Mouse (Mus musculus) hindbrain, postnatal 0 days (tissue): ENCODE results near the gene Selenop. TPM values are rescaled to one million over a fixed set of nuclear protein-coding genes. Genes with fewer than 3 reads are reported as not detected.

Source experiments
- ATAC-seq: fragments of 200-750 bp; cut with Nextera tagmentation; 2 replicates; pipeline ENCODE4 v1.8.0; 2017; ENCODE audit warnings: mild to moderate bottlenecking, moderate TSS enrichment, moderate library complexity
- DNase-seq: peaks from one replicate; pipeline ENCODE4 v3.0.0-alpha.2; 2015; ENCODE audit warnings: low spot score
- H3K27ac ChIP-seq: fragments of 300-500 bp; sonication (generic); 2 replicates; pipeline ENCODE4 v1.5.1; 2014; ENCODE audit warnings: mild to moderate bottlenecking
- H3K27me3 ChIP-seq: fragments of 300-500 bp; sonication (generic); 2 replicates; pipeline ENCODE4 v1.6.1; 2014; ENCODE audit warnings: low read length, mixed read lengths; ENCODE audit not compliant: insufficient read depth
- H3K36me3 ChIP-seq: fragments of 300-500 bp; sonication (generic); 2 replicates; pipeline ENCODE4 v1.6.1; 2014; ENCODE audit warnings: low read length, mixed read lengths; ENCODE audit not compliant: insufficient read depth
- H3K4me1 ChIP-seq: fragments of 300-500 bp; sonication (generic); 2 replicates; pipeline ENCODE4 v1.6.1; 2014; ENCODE audit warnings: antibody characterized with exemption, low read length, mixed read lengths; ENCODE audit not compliant: insufficient read depth
- H3K4me2 ChIP-seq: fragments of 300-500 bp; sonication (generic); 2 replicates; pipeline ENCODE4 v1.6.1; 2014; ENCODE audit warnings: low read depth, mild to moderate bottlenecking, low read length, moderate library complexity, mixed read lengths
- H3K4me3 ChIP-seq: fragments of 300-500 bp; sonication (generic); 2 replicates; pipeline ENCODE4 v1.5.1; 2014; ENCODE audit warnings: low read length
- H3K9ac ChIP-seq: fragments of 300-500 bp; sonication (generic); replicated peaks from 2 replicates; pipeline ENCODE4 v1.6.1; 2014; ENCODE audit warnings: mild to moderate bottlenecking, low read length, moderate library complexity, mixed read lengths
- H3K9me3 ChIP-seq: fragments of 300-500 bp; sonication (generic); 2 replicates; pipeline ENCODE4 v1.6.1; 2016; ENCODE audit warnings: low read length, mixed read lengths
- CTCF ChIP-seq: IDR thresholded peaks from 2 replicates; pipeline ENCODE4 v1.5.1; 2016; ENCODE audit warnings: antibody characterized with exemption, control low read depth, low read depth
- WGBS: fragments of 180-500 bp; shearing (Covaris S2); extraction: QIAGEN DNeasy Blood & Tissue Kit; methylation state at CpG from one replicate; pipeline ENCODE4 v1.1.7; 2014; 5-methylcytosine and 5-hydroxymethylcytosine counted together
- polyA plus RNA-seq: library from polyadenylated mRNA; unstranded; fragments of >200 nt; fragmentation: Nextera tagmentation; extraction: Ambion mirVana; gene quantifications from 2 replicates; pipeline ENCODE4 v1.2.1, GENCODE M21; 2015
- total RNA-seq: library from RNA; depleted of rRNA; stranded (reverse); fragments of >200 nt; gene quantifications from 2 replicates; pipeline ENCODE4 v1.2.3, GENCODE M21; 2014

The Selenop gene
- total and polyA plus RNA-seq, 2 experiments from 2014 or later = 283 to 356 TPM

DNA sequence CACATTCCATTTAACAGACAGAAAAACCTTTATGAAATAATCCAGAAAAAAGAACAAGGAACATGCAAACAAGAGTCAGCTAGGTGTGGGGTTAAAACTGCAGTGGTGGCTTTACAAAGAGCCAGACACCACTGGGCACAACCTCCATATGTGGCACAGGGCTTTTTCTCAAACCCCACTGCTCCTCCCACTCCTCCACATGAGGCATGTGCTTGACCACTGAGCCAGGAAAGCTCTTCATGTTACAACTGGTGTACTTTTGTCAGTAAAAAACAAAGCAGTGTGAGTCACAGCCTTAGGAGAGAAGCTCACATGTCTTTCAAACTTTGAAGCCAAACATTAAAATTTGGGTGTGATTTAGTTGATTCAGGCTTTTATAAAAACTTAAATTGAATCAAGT lies 12.9 kb downstream of the Selenop start:
- H3K4me1 ChIP-seq = no peaks in the 10 kb centered on the region
- ATAC-seq = no peak
- H3K27ac ChIP-seq = no peak overlapping the region
- H3K4me3 ChIP-seq = no peak overlapping the region
- no peaks in the 10 kb centered on the region for H3K36me3 ChIP-seq
- no peaks in the 10 kb centered on the region for H3K9me3 ChIP-seq
- no peak for DNase-seq
- H3K27me3 ChIP-seq = no peaks in the 10 kb centered on the region
- TF ChIP-seq CTCF = no peak
- H3K4me2 ChIP-seq = no peak overlapping the region
- no peak overlapping the region for H3K9ac ChIP-seq

- ATAC-seq = no peak
- H3K4me1 ChIP-seq = no peaks in the 10 kb centered on the region
- no peak overlapping the region for H3K4me2 ChIP-seq
- DNase-seq = no peak
- no peaks in the 10 kb centered on the region for H3K27me3 ChIP-seq
- H3K9me3 ChIP-seq = no peaks in the 10 kb centered on the region
- 50% methylated on average over 1 of the region's 1 CpGs for WGBS
- H3K27ac ChIP-seq = no peak overlapping the region
- H3K9ac ChIP-seq = no peak overlapping the region
- TF ChIP-seq CTCF = no peak
- H3K4me3 ChIP-seq = no peak overlapping the region
- H3K36me3 ChIP-seq = no peaks in the 10 kb centered on the region
Observed at GRCm38 (mm10) chr15:3281737-3282136, 13.4 kb downstream of the Selenop start.

GRCm38 (mm10) chr15:3286032-3286431 lies 17.7 kb downstream of the Selenop start:
- Histone ChIP-seq H3K27ac (no peak overlapping the region), H3K9me3 (no peaks in the 10 kb centered on the region), H3K4me3 (no peak overlapping the region), H3K27me3 (no peaks in the 10 kb centered on the region), H3K4me2 (no peak overlapping the region), H3K36me3 (no peaks in the 10 kb centered on the region), H3K9ac (no peak overlapping the region), H3K4me1 (no peaks in the 10 kb centered on the region)
- DNase-seq (no peak), ATAC-seq (no peak)
- TF ChIP-seq CTCF = no peak

DNA sequence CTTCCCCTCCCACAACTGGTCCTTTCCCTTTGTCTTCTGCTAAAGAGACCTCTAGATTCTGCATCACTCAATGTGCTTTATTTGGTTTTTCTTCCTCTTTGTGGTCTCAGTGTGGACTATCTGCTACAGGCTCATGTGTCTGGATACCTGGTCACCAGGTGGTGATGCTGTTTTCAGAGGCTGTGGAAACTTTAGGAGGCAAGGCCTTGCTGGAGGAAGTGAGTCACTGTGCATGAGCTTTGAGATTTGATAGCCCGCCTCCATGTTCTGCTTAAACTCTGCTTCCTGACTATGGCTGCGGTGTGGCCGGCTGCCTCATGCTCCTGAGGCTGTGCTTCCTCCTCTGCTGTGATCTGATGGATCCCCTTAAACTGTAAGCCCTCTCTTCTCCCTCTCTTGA lies 22.1 kb downstream of the Selenop start:
- Histone ChIP-seq H3K36me3 (no peaks in the 10 kb centered on the region), H3K27ac (no peak overlapping the region), H3K27me3 (no peaks in the 10 kb centered on the region), H3K4me1 (no peaks in the 10 kb centered on the region), H3K4me2 (no peak overlapping the region), H3K9me3 (no peaks in the 10 kb centered on the region), H3K4me3 (no peak overlapping the region), H3K9ac (no peak overlapping the region)
- DNase-seq (no peak), ATAC-seq (no peak)
- no peak for TF ChIP-seq CTCF
- 94% methylated on average over 3 of the region's 3 CpGs for WGBS

DNA sequence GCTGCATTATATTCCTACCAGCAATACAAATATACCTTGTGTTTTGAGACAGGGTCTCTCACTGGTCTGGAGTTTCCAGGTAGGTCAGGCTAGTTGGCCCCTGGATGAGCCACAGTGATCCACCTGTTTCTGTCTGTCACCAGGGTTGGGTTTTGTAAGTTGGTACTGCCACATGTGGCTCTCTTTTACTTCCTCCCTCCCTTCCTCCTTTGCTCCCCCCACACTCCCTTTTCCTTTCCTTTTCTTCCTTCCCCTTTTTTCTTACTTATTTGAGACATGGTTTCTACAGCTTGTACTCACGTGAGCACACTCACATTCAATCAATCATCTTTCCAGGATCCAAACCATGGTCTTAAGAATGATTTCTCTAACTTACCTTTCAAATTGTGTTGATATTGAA lies 25.1 kb downstream of the Selenop start:
- TF ChIP-seq CTCF = no peak
- no peak for ATAC-seq
- no peak for DNase-seq
- H3K9ac ChIP-seq = no peak overlapping the region
- no peaks in the 10 kb centered on the region for H3K27me3 ChIP-seq
- H3K4me3 ChIP-seq = no peak overlapping the region
- H3K9me3 ChIP-seq = no peaks in the 10 kb centered on the region
- H3K4me2 ChIP-seq = no peak overlapping the region
- H3K36me3 ChIP-seq = no peaks in the 10 kb centered on the region
- H3K4me1 ChIP-seq = no peaks in the 10 kb centered on the region
- no peak overlapping the region for H3K27ac ChIP-seq
- WGBS = 63% methylated on average over 1 of the region's 1 CpGs

DNA sequence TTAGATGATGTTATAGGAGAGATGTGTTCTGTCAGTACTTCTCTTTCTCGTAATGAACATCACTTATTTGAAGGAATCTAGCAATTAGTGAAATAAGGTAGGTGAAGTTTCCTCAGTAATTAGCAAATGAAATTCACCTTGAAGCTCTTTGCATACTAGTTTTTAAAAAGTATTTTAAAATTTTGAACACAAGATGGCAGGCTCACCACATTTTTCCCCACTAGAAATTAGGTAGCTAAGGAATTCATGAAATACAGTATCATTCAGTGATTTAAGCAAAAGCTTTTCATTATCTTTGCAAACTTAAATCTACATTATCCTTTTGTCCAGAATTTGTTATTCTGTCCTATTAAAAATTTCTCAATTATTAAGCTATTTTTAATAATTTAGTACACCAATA lies 27.6 kb downstream of the Selenop start:
- no peak overlapping the region for H3K27ac ChIP-seq
- WGBS = 78% methylated on average over 1 of the region's 1 CpGs
- ATAC-seq (no peak), DNase-seq (peak; percentile 58)
- H3K27me3 ChIP-seq = no peaks in the 10 kb centered on the region
- H3K4me3 ChIP-seq = no peak overlapping the region
- no peaks in the 10 kb centered on the region for H3K4me1 ChIP-seq
- H3K9me3 ChIP-seq = no peaks in the 10 kb centered on the region
- H3K9ac ChIP-seq = no peak overlapping the region
- no peaks in the 10 kb centered on the region for H3K36me3 ChIP-seq
- H3K4me2 ChIP-seq = no peak overlapping the region
- TF ChIP-seq CTCF = peak; percentile 47

DNA sequence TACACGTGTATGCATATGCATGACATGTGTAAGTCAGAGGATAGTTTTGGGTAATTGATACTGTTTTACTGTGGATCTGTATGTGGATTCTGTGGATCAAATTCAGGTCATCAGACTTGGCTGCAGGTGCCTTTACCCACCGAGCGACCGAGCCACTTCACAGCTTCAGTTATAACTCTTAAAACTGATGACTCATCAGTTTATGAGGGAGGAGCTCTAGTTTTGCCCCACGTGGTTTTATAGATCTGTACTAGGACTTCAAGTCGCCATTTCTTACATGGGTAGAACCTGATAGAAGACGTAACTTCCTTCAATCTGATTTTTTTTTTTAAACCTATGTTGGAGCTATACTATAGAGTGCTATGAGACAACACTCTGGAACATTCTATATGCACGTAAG lies 29.3 kb downstream of the Selenop start:
- no peak for ATAC-seq
- WGBS = 88% methylated on average over 8 of the region's 8 CpGs
- no peak for TF ChIP-seq CTCF

More for the DNA sequence above, 29.3 kb downstream of the Selenop start:
- Histone ChIP-seq H3K4me3 (no peak overlapping the region), H3K9ac (no peak overlapping the region), H3K4me1 (no peaks in the 10 kb centered on the region), H3K27ac (no peak overlapping the region), H3K9me3 (no peaks in the 10 kb centered on the region), H3K27me3 (no peaks in the 10 kb centered on the region), H3K4me2 (no peak overlapping the region), H3K36me3 (no peaks in the 10 kb centered on the region)
- no peak for DNase-seq
